Mouse (Mus musculus) ovary, postnatal 36 days (tissue): ENCODE data around the gene Rassf6.
A peak's percentile ranks its signal among the peaks of the same experiment; 100 is the strongest.

Experiments used
- DNase-seq: peaks from one replicate; pipeline ENCODE4 v3.0.0; 2022; ENCODE audit warnings: low spot score, mixed read lengths

The Rassf6 gene

DNA sequence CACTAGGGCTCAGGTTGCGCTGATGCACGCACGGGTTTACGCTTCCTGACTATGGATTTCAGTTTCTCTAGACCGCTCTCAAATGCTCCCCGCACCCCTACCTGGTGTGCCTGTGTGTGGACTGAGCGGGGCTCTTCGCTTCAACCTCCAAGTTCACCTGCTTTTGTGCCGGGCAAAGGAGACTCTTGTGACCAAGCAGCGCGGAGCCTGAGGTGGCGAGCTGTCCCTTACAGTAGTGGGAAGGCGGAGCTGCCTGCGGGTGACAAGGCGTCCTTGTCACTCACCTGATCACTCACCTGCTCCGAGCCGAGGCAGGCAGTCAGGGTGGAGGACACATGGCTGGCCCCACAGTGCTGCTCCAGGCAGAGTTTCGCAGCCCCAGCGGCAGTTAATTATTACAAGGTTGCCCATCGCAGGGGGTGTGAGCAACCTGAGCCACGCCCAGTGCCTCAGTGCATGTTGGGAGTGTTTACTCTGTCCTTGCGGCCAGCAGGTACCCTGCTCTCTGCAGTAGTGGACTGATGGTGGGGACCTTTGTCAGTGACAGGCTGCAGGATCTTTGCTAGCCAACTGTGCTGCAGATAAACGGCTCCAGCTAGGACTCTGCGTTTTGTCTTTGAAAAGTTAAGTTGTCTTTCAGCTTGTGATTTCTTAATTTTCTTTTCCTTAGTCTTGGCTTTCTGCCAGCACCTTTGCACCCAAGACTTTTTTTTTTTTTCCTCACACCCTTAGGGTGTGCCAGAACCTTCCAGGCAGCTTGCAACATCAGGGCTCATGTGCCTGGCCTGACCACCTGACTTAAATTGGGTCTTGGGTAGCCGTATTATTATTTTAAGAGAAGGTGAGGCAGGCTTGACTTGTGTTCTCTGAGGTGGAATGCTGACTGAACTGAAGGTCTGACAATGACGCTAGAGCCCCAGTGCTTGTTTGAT lies at the start of gene Rassf6:
Gene Rassf6, minus strand, starts transcription at position 372 of the 932 bp plus-strand sequence.
- DNase-seq, result peak; percentile 53

DNA sequence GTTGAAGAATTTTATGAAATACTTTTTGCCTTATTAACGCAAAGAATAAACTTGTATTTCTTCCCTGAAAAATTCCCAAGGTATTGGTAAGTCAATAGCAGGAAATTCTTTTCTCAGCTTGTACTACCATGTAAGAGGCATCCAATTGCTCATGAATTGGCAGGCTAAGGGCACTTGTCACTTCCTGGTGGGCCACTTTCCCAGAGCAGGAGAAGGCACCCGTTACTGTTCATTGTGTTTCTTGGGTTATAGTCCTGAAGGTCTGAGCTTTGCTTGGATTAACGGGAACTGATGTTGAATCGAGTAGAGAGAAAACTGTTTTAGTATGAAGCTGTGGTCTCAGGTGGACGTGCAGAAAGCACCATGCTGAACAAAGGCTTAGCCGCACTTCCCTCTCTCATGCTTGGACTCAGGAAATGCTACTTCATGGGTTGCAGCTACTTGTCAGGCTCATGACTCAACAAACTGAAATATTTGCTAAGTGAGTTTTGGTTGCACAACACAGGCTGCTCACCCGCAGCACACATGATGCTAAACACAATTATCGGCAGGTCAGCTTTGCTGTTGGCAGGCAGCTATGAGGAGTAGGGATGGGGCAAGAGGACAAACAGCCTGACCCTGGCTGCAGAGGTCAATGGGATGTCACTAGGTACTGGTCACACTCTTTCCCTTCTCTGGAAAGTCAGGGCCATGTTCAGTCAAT lies 49.1 kb upstream of the Rassf6 start:
- no peak for DNase-seq

DNA sequence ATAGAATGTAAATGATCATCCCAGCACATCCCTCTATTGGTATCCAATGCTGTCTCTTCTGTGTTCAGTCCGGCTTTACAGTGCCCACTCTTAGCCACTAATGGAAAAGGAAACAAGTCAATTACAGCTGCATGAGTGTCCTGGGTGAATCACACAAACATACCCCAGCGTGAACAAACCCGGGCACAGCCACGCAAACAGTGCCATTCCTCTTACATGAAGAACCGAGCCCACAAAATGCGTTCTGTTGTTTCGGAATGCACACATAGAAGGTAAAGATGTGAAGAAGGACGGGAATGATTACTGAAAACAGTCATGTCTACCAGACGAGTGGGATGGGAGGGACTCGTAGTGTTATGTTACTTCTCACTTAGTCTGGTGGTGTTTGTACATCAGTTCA lies 47.5 kb upstream of the Rassf6 start:
- no peak for DNase-seq

DNA sequence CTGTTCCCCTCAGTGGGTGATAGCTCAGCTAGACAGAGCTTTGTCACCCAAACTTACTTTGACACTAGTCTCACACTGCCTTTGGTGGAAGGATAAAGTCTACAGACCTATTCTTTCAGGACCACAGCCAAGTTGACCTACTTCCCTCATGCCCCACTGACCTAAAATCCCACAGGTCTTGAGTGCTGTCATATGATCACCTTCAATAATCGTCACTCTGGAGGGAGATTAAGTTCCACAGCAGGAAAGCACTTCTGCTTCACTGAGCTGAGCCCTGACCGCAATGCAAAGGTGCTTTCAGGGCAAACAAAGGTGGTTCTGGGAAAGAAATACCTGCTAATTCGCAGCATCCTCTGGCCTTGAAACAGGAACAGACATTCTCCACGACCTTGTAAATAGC lies 44.5 kb upstream of the Rassf6 start:
- DNase-seq, result no peak

DNA sequence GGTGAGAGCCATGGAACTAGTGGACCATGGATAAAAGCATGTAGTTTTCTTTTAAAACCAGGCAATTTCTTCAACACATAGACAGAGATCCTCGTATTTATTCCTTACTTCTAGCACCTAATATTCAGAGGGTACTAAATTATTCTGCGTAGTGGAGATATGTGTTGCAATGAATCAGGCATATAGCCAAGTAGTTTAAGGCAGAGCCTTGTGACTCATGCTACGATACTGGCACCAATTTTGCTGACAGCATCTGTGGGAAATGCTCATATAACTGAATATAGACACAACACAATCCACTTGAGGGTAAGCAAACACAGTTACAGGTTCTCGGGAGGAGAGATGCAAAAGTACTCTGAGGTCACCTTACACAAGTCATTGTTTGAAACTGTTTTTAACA lies 41.4 kb upstream of the Rassf6 start:
- DNase-seq, result no peak

DNA sequence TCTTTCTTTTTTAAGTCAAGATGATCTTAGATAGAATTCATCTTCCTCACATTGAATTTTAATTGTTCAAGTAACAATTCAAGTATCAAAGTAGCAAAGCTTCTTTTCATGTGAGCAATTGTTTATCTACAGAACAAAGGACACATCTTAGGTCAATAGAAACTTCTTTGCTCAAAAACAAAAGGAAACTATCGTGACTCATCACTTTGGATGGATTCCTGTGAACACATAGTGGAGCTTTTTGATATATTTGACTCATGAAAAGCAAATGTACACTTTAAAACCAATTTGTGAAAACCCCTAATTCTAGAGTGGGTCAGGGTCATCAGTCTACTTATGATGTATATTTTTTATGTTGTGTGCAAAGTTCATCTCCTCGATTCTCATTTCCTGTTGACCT lies 37.1 kb upstream of the Rassf6 start:
- no peak for DNase-seq

DNA sequence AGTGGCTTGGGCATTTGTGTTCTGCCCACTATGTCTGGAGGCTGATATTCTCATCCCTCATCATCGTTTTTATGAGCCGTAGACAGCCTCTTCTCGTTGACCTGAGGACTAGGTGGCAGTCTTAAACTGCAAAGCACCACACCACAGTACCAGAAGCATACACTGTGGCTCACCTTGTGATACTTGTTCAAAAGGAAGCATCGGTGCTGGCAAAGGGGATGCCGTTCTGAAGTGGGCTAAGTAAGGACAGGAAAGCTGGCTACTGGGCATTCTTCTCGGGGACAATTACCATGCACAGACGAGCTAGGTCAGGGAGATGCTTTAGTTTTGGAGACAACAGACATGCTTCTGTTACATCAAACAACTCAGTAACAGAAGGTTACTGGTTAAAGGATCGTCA lies 21.4 kb upstream of the Rassf6 start:
- no peak for DNase-seq

DNA sequence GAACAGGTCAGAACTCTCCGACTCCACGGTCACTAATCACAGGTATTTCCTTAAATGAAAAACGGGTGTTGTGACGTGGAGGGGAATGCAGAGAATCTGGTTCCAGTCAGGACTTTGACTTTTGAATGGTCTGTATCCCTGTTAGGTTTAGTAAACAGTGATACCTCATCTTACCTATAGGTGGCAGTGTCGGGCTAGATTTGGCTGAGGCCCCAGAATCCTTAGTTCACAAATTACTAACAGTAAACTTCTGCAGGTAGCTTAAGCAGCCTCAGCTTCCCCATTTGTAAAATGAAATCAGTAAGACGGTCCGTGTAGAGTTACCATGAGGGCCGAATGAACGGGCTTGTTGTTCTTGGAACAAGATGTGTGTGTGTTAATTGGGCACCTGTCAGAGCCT lies 21.0 kb upstream of the Rassf6 start:
- no peak for DNase-seq

DNA sequence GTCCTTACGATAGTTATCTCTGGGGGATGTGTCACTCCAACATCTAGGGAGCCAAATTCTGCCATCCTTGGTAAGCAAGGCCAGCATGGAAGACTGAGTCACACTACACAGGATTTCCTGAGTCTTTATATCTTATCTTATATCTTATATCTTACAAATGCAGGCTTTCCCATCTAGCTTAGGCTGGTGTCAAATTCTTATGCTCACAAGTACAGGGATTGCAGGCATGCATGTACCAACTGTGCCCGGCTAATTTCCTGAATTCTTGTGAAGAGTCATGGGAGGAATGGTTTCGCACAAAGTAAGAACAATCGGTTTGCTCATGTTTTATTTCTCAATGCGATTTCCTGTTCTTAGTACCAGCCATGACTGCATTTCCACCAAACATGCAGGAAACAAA lies 20.0 kb upstream of the Rassf6 start:
- no peak for DNase-seq

DNA sequence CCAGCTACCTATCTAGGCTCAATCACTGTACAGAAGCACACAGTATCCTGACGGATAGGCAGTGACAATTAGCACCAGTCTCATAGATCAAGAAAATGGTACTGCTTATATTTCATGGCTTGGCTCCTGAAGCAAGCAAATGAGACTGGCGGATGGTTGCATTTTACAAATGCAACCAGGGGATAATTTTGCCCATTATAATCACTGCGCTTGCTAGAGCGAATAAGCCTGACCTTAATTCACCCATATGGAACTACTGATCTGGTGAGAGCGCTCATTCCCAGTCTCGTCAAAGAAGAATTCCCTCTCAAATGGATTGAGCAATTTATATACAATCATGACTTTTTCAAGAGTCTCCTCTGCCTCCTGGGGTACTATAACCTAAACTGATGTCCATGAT lies 16.2 kb upstream of the Rassf6 start:
- no peak for DNase-seq

DNA sequence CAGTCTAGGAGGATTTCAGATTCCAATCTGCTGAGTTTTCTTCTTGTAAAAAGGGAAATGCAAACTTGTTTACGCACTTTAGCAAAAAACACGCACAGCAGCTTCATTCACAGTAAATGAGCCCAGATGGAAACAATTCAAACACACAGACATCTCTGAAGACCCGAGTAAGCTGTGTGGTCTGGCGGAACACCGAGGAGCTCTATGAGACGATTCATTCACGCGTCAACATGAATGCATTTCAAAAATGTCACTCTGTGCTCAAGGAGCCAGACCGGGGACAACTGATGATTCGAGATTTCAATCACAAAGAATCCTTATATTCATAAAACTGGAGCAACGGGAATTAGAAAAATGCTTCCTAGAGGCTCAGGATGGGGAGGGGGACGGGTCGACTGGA lies 15.4 kb upstream of the Rassf6 start:
- DNase-seq, result no peak

DNA sequence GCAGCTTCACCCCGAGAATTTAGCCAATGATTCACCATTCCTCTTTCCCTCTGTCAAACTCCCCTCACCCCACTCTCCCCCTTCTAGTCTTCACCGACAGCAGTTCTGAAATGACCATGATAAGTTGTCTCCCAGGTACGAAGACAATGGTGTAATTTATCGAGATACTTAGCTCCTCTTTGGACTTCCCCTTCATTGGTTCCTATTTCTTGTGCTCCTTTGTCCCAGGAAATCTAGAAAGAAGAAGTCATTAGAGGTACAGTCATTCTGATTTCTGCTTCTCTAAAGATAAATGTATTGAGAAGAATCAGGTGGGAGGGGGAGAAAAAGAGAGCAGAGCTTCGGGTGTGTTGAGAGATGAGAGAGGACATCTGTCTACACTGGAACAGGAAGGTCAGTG lies 14.3 kb upstream of the Rassf6 start:
- no peak for DNase-seq

DNA sequence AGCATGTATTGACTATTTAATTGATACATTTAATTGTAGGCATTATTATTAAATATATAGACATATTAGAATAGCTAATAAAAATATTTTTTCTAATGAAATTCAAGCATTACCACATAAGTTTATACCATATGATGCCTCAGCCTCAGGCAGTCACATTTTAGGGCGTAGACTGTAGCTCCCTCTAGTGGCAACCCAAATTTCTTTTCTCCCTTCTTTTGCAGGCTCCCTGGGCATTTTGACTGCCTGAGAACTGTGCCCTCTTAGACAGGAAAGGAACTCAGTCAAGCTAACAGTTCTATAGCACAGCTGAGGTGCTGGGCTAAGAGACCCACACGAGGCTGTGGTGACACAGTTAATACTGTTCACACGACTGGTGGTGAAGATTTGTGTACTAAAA lies 12.3 kb upstream of the Rassf6 start:
- peak; percentile 19 for DNase-seq

DNA sequence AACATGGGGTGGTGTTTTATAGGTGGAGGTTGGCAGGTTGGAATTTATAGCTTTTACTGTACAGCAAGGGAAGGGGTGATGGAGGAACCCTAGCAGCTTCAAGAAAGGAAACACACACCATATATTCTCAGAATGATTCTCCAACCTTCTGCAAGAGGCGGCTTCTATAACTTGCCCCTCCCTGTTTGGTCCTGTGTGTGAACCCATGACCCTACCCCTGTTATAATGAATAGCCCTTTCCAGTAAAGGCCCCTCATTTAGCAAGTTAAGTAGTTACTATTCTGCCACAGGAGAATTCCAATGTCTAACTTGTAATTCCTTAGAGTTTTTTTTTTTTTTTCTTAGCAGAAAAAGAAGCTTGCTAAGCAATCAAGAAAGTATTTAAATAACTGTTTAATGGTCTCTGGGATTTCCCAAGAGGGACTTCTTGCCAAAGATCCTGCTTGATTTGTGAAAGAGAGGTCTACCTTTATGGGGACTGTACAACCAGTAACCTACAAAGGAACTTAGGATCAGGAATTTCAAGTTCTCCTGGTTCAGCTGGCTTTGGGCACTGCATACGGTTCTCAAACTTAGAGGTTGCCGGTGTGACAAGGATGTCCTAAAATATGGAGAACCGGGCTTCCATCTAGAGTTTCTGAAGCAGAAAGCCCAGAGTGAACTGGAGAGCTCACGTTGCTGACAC lies 10.2 kb upstream of the Rassf6 start:
- no peak for DNase-seq

DNA sequence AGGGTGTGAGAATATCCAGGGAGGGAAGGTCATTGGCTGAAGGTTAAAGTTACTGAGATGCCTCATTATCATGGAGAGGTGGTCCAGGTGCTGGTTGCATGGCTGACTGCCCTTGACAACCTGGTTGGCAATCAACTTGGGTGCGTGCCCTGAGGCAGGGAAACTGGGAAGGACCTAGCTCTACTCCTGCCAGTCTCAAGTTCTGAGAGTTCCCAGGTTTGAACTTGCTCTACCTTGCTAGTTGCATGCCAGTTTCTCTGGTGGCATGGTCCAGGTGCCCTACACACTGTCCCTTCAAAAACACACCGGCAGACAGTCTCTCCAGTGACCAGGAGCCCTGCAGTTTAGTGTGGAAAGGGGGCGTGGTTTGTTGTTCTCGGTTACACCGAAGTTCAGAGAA lies 7.0 kb upstream of the Rassf6 start:
- DNase-seq, result no peak

DNA sequence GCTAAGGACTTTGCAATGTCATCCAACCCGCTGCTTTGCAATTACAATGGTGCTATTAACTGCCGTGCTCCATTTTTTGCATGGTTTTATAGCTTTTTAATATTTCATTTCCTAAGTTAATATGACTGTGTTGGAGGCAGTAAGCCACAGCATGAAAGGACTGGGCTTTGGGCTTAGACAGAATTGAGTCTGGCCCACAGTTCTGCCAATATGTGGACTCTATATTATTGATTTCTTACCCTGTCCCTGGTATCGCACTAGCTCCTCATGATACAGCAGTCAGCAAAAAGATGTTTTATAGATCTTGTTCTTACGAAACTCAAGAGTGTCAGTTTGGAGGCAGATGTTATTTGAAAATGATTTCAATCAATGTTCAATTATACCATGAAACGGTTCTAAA lies 5.9 kb upstream of the Rassf6 start:
- no peak for DNase-seq

DNA sequence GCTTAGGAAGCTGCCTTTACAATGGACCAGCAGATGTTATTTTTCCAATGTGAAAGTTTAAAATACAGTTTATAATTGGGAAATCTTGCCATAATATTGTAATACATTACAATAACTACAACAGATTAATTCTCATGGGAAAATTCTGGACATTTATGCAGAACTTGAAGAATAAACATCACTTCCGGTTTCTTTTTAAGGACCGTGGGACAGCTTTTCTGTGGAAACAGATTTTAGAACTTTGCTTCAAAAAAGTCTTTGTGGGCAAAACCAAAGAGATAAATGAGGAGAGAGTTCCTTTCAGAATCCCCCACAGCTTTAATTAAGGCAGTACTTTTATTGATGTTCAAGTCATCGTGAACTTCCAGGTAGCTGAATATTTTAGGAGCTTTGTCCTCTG lies 5.1 kb upstream of the Rassf6 start:
- DNase-seq, result no peak

DNA sequence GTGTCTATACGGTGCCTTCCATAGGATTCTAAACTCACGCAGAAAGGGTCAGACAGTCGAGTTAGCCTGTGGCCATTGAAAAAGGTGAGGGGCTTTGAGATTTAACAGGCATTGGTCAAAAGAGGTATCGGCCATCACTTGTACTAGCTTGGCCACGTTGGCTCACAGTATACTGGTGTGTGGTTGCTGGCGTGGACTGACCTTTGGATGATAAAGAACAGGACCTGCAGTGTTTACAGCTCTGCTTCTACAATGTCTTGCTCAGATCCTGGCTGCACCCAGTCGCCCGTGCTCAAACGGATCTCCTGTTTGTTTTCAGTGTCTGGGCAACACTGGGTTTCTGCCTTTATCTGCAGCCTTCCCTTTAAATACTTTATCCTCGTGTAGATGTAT lies 757 bp upstream of the Rassf6 start:
- DNase-seq, result no peak

DNA sequence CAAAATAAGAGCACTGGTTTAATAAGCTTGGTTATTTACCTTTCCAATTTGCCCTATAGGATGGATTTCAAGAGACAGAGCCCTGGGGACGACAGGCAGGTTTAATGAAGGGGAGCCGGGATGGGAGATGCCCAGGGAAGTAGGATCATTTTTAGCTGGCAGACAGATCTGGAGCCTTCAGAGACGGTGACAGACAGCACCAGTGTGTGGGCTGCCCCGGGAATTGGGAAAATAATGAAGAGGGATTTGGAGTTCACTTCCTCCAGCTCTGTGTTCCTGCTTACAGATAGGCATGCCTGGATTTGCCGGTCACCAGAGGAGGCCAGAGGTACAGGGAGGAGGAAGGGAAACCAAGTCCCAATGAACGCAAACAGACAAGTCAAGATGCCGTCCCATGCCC lies 5.6 kb downstream of the Rassf6 start:
- no peak for DNase-seq

DNA sequence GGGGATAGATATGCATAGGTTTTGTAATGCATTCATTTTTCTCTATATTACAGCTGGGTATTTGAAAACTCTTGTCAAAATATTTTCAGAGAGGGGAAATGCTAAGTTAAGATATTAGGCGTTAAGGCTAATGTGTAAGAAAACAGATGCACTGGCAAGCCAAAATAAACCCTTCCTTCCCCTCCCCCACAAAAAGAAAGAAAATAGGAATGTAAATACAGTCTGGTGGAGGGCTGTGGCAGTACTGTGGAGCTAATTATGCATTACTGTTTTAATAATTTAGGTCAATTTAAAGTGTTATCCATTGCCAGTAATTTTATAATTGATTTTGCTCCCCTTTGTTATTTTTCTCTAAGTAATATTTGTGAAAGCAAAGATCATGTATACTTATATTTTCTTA lies 11.9 kb downstream of the Rassf6 start:
- DNase-seq, result no peak

DNA sequence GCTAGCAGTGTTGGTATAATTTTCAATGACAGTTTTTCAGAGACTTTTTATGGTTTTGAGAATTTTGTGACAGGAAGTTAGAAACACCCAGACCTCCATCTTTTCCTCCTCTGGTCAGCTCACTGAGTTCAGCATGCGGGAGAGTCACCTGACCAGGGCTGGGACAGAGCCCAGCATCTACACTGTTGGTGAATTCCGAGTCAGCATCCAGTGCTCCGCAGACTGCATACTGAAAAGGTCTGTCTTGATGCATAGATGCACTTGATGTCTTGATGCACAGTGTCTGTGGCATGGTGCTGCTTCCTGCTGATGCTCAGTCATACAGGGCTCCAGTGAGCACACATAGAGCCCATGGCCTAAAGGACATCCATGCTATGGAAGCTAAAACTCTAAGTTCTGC lies 12.4 kb downstream of the Rassf6 start:
- DNase-seq, result no peak

DNA sequence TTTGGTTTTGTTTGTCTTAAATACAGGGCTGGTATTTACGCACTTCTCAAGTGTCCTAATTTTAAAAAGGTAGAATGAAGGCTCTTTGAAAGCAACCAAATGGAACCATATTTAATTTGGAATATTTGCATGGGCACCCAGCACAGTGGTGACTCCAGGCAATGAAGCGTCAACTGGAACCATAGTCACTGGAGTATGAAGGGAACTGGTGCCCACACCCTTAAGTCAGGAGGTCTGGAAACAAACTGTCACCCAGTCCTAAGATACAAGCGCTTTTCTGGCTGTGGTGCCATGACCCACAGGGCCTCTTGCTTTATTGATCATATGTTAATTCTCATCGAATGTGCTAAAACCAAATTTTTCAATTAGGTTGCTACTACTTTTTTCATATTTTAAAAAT lies 13.0 kb downstream of the Rassf6 start:
- no peak for DNase-seq
